Mouse (Mus musculus) C2C12 (cell line): ENCODE results near the gene Lsm6.
A peak's percentile ranks its signal among the peaks of the same experiment; 100 is the strongest.

ENCODE experiments used
- CEBPB ChIP-seq: IDR thresholded peaks from one replicate; pipeline ENCODE4 v1.6.1; 2011; ENCODE audit warnings: low read depth, mild to moderate bottlenecking, control low read depth, moderate library complexity
- CTCF ChIP-seq: IDR thresholded peaks from one replicate; pipeline ENCODE4 v1.5.1; 2011; ENCODE audit not compliant: control insufficient read depth, insufficient read depth, insufficient read length
- FOSL1 ChIP-seq: IDR thresholded peaks from one replicate; pipeline ENCODE4 v1.8.0; 2011; ENCODE audit warnings: mild to moderate bottlenecking, low read length; ENCODE audit not compliant: poor library complexity, insufficient read depth, severe bottlenecking
- MAX ChIP-seq: IDR thresholded peaks from one replicate; pipeline ENCODE4 v1.6.1; 2011; ENCODE audit warnings: mild to moderate bottlenecking, control low read depth
- MYOD1 ChIP-seq: IDR thresholded peaks from one replicate; pipeline ENCODE4 v1.6.1; 2011; ENCODE audit warnings: low read depth; ENCODE audit not compliant: control insufficient read depth, insufficient read length
- MYOG ChIP-seq: IDR thresholded peaks from one replicate; pipeline ENCODE4 v1.6.1; 2011; ENCODE audit not compliant: control insufficient read depth, insufficient read length; ENCODE audit errors: extremely low read depth
- USF1 ChIP-seq: IDR thresholded peaks from one replicate; pipeline ENCODE4 v1.6.1; 2011; ENCODE audit warnings: low read depth, mild to moderate bottlenecking, control low read depth, moderate library complexity

- TF ChIP-seq CTCF (no peak), MAX (no peak), USF1 (no peak), MYOD1 (no peak), MYOG (no peak), CEBPB (no peak), FOSL1 (peak; percentile 34)
Measured at GRCm38 (mm10) chr8:78797985-78798384, 23.0 kb downstream of the Lsm6 start.
